Mouse (Mus musculus) CH12.LX (cell line): ENCODE data around the gene Clec4d. TPM values are rescaled to one million over a fixed set of nuclear protein-coding genes. Genes with fewer than 3 reads are reported as not detected.
"Not testable (repeated sequence)": the region's sequence is repeated elsewhere in the genome, so short reads cannot be mapped to it uniquely, and the experiment has no call there.

Experiments
- DNase-seq: peaks from one replicate; pipeline ENCODE4 v3.0.0-alpha.2; 2013; ENCODE audit errors: extremely low read depth
- H3K27ac ChIP-seq: 2 replicates; pipeline ENCODE4 v1.5.1; 2012; ENCODE audit warnings: low read depth, mild to moderate bottlenecking, control low read depth, moderate library complexity; ENCODE audit not compliant: insufficient read depth
- H3K27me3 ChIP-seq: replicated peaks from 2 replicates; pipeline ENCODE3; 2012; ENCODE audit warnings: inconsistent platforms
- H3K36me3 ChIP-seq, 2 experiments: replicated peaks in 1 of 2; 2 replicates each; pipeline versions ENCODE3 to v1.6.1; 2012; ENCODE audit warnings: inconsistent platforms in 1 of 2, low read length in 1 of 2, mild to moderate bottlenecking in 1 of 2, mixed read lengths in 1 of 2, moderate library complexity in 1 of 2; ENCODE audit not compliant: control insufficient read depth in 1 of 2, insufficient read depth in 1 of 2
- H3K4me1 ChIP-seq, 2 experiments: 2 replicates each; pipeline ENCODE4 v1.6.1; 2012; ENCODE audit warnings: inconsistent platforms in 1 of 2, moderate library complexity in 1 of 2; ENCODE audit not compliant: insufficient read depth in 2 of 2, control insufficient read depth in 1 of 2
- H3K4me2 ChIP-seq: 2 replicates; pipeline ENCODE4 v1.6.1; 2012; ENCODE audit warnings: low read depth, mild to moderate bottlenecking, control low read depth; ENCODE audit not compliant: poor library complexity, insufficient read depth, severe bottlenecking
- H3K4me3 ChIP-seq, 3 experiments: fragments of 150-350 bp in 1 of 3; sonication (generic) in 1 of 3; replicated peaks in 1 of 3; 2 replicates each; pipeline versions ENCODE3 to v1.5.1; 2011 to 2012; ENCODE audit warnings: low read depth in 2 of 3, low read length in 2 of 3, mild to moderate bottlenecking in 2 of 3, moderate library complexity in 2 of 3, control low read depth in 1 of 3, improper control_type of control experiment in 1 of 3, inconsistent platforms in 1 of 3, mixed read lengths in 1 of 3; ENCODE audit not compliant: poor library complexity in 1 of 3
- H3K79me2 ChIP-seq: replicated peaks from 2 replicates; pipeline ENCODE4 v1.6.1; 2012; ENCODE audit warnings: mild to moderate bottlenecking, moderate library complexity; ENCODE audit not compliant: control insufficient read depth, poor library complexity, insufficient read depth, severe bottlenecking; ENCODE audit errors: extremely low read depth
- H3K9ac ChIP-seq: 2 replicates; pipeline ENCODE4 v1.6.1; 2012; ENCODE audit warnings: low read depth, mild to moderate bottlenecking, control low read depth, moderate library complexity; ENCODE audit not compliant: insufficient read depth
- H3K9me3 ChIP-seq: replicated peaks from 2 replicates; pipeline ENCODE3; 2012; ENCODE audit warnings: low read length, inconsistent platforms, mixed read lengths
- CHD1 ChIP-seq: IDR thresholded peaks from 2 replicates; pipeline ENCODE4 v1.6.1; 2012; ENCODE audit warnings: low read depth, low read length, improper control_type of control experiment, inconsistent platforms
- CHD2 ChIP-seq: IDR thresholded peaks from 2 replicates; pipeline ENCODE4 v1.6.1; 2011; ENCODE audit warnings: low read length, improper control_type of control experiment
- CTCF ChIP-seq, 2 experiments: IDR thresholded peaks in 1 of 2; conservative IDR thresholded peaks in 1 of 2; 2 replicates each; pipeline ENCODE4 v1.5.1; 2011 to 2012; ENCODE audit warnings: low read depth in 2 of 2, low read length in 2 of 2, improper control_type of control experiment in 1 of 2, inconsistent platforms in 1 of 2, mild to moderate bottlenecking in 1 of 2, moderate library complexity in 1 of 2
- E2F4 ChIP-seq: IDR thresholded peaks from 2 replicates; pipeline ENCODE4 v1.6.1; 2011; ENCODE audit warnings: low read depth, low read length, improper control_type of control experiment; ENCODE audit not compliant: insufficient replicate concordance
- HCFC1 ChIP-seq: IDR thresholded peaks from 2 replicates; pipeline ENCODE4 v1.6.1; 2012; ENCODE audit warnings: low read depth, mild to moderate bottlenecking, inconsistent platforms, low read length, improper control_type of control experiment
- KAT2A ChIP-seq: IDR thresholded peaks from 2 replicates; pipeline ENCODE4 v1.6.1; 2012; ENCODE audit warnings: low read length, improper control_type of control experiment, inconsistent platforms; ENCODE audit not compliant: insufficient replicate concordance
- MAZ ChIP-seq: IDR thresholded peaks from 2 replicates; pipeline ENCODE4 v1.6.1; 2012; ENCODE audit warnings: low read depth, mild to moderate bottlenecking, inconsistent platforms, low read length, improper control_type of control experiment, moderate library complexity
- NELFE ChIP-seq: IDR thresholded peaks from 2 replicates; pipeline ENCODE4 v1.6.1; 2011; ENCODE audit warnings: low read depth, low read length, improper control_type of control experiment
- NRF1 ChIP-seq: IDR thresholded peaks from 2 replicates; pipeline ENCODE4 v1.6.1; 2014; ENCODE audit warnings: low read depth, mild to moderate bottlenecking, inconsistent platforms, low read length, improper control_type of control experiment, moderate library complexity
- POLR2A ChIP-seq: IDR thresholded peaks from 2 replicates; pipeline ENCODE4 v1.6.1; 2011; ENCODE audit warnings: low read depth, mild to moderate bottlenecking, improper control_type of control experiment, low read length
- RAD21 ChIP-seq: IDR thresholded peaks from 2 replicates; pipeline ENCODE4 v1.6.1; 2011; ENCODE audit warnings: low read depth, mild to moderate bottlenecking, low read length, improper control_type of control experiment, moderate library complexity
- RCOR1 ChIP-seq: conservative IDR thresholded peaks from 2 replicates; pipeline ENCODE4 v1.6.1; 2012; ENCODE audit warnings: low read depth, mild to moderate bottlenecking, inconsistent platforms, low read length, improper control_type of control experiment
- SMC3 ChIP-seq: IDR thresholded peaks from 2 replicates; pipeline ENCODE4 v1.6.1; 2011; ENCODE audit warnings: low read depth, low read length, improper control_type of control experiment
- UBTF ChIP-seq: IDR thresholded peaks from 2 replicates; pipeline ENCODE4 v1.6.1; 2012; ENCODE audit warnings: low read depth, mild to moderate bottlenecking, inconsistent platforms, low read length, improper control_type of control experiment, moderate library complexity
- USF2 ChIP-seq: conservative IDR thresholded peaks from 2 replicates; pipeline ENCODE4 v1.6.1; 2011; ENCODE audit warnings: low read depth, low read length, improper control_type of control experiment
- ZC3H11A ChIP-seq: IDR thresholded peaks from 2 replicates; pipeline ENCODE4 v1.6.1; 2012; ENCODE audit warnings: low read depth, mild to moderate bottlenecking, inconsistent platforms, low read length, improper control_type of control experiment
- ZKSCAN1 ChIP-seq: IDR thresholded peaks from 2 replicates; pipeline ENCODE4 v1.6.1; 2012; ENCODE audit warnings: low read depth, inconsistent platforms, low read length, improper control_type of control experiment, borderline replicate concordance
- dilution Hi-C: fragments of 300-500 bp; cut with MboI; formaldehyde crosslinking; loops from 2 replicates; pipeline ENCODE4 v1.14.3; 2020; ENCODE audit warnings: low sequenced_read_pairs; ENCODE audit not compliant: extremely low pct_unique_long_range_greater_than_20kb, extremely low pct_ligation_motif_present
- in situ Hi-C: fragments of 300-500 bp; cut with MboI; formaldehyde crosslinking; loops from 3 replicates; pipeline ENCODE4 v1.14.3; 2019; ENCODE audit warnings: low sequenced_read_pairs, low pct_ligation_motif_present, low pct_unique_long_range_greater_than_20kb, mixed read lengths
- polyA plus RNA-seq: library from polyadenylated mRNA; unstranded; fragments of >175 nt; gene quantifications from 2 replicates; pipeline ENCODE4 v1.2.1, GENCODE M21; 2012; ENCODE audit warnings: low read depth; ENCODE audit not compliant: insufficient read length
- total RNA-seq, 2 experiments: library from RNA; depleted of rRNA; stranded (reverse); fragments of 300-350 nt in 1 of 2; fragments of >200 nt in 1 of 2; gene quantifications; 2 replicates each; pipeline ENCODE4 v1.2.3; 2012 to 2014

Gene Clec4d
- total and polyA plus RNA-seq, 3 experiments: not detected

GRCm38 (mm10) chr6:123248862-123249261 is 13.0 kb upstream of the Clec4d start:
- H3K79me2 ChIP-seq, H3K36me3 ChIP-seq, H3K9ac ChIP-seq, H3K9me3 ChIP-seq, H3K27me3 ChIP-seq, H3K4me3 ChIP-seq, dilution Hi-C loops, H3K27ac ChIP-seq, H3K4me1 ChIP-seq, in situ Hi-C loops, DNase-seq, H3K4me2 ChIP-seq: not testable (repeated sequence)
- TF ChIP-seq RAD21 (peak; percentile 50), SMC3 (peak; percentile 34; the same call in 1 of the 2 replicates), CTCF (conservative IDR thresholded peaks at IDR 0.05 in 1 of 2, IDR thresholded peaks at IDR 0.05 in 1 of 2; ENCODE audit: low read depth in 2 of 2, low read length in 2 of 2) (peak in 1 of 2 experiments; percentile 52; a peak in 2 of 4 replicates)

- H3K9me3 ChIP-seq: no peaks in the 10 kb centered on the region
- no peak for DNase-seq
- dilution Hi-C loops (no loop called here), in situ Hi-C loops (loop anchor here (10.0 kb wide), 1 partner anchor 358 kb away; no protein-coding TSS in a partner anchor)
- H3K4me1 ChIP-seq: no peaks in the 10 kb centered on the region
- H3K27me3 ChIP-seq: no peaks in the 10 kb centered on the region
- no peaks in the 10 kb centered on the region for H3K36me3 ChIP-seq
- H3K4me2 ChIP-seq: no peak overlapping the region
- H3K4me3 ChIP-seq: no peak overlapping the region
- no peak overlapping the region for H3K27ac ChIP-seq
- TF ChIP-seq RAD21: no peak
- no peak for TF ChIP-seq MAZ
- TF ChIP-seq HCFC1: no peak
- TF ChIP-seq RCOR1: no peak
- no peak for TF ChIP-seq SMC3
- TF ChIP-seq ZKSCAN1: no peak
- no peak for TF ChIP-seq NRF1
- TF ChIP-seq CHD1: no peak
- TF ChIP-seq NELFE: no peak
- no peak for TF ChIP-seq ZC3H11A
- TF ChIP-seq USF2: no peak
- no peak for TF ChIP-seq POLR2A
- TF ChIP-seq UBTF: no peak
- H3K79me2 ChIP-seq: no peaks in the 10 kb centered on the region
- H3K9ac ChIP-seq: no peak overlapping the region
These were observed 9.2 kb upstream of the Clec4d start for GRCm38 (mm10) chr6:123252735-123253134.

GRCm38 (mm10) chr6:123258946-123259345 is 3.0 kb upstream of the Clec4d start:
- Histone ChIP-seq H3K27ac (no peak overlapping the region), H3K9me3 (no peaks in the 10 kb centered on the region), H3K4me3 (no peak overlapping the region), H3K79me2 (no peaks in the 10 kb centered on the region), H3K9ac (no peak overlapping the region), H3K27me3 (no peaks in the 10 kb centered on the region), H3K4me1 (peaks cover 0 to 2% of the 10 kb centered on the region in 2 experiments; a peak in 1 of 4 replicates), H3K4me2 (no peak overlapping the region), H3K36me3 (no peaks in the 10 kb centered on the region)
- TF ChIP-seq KAT2A (no peak), CHD2 (no peak), E2F4 (no peak), CTCF (conservative IDR thresholded peaks at IDR 0.05 in 1 of 2, IDR thresholded peaks at IDR 0.05 in 1 of 2; ENCODE audit: low read depth in 2 of 2, low read length in 2 of 2) (peak in 1 of 2 experiments; percentile 40; a peak in 2 of 4 replicates), SMC3 (peak; percentile 16; the same call in 1 of the 2 replicates)
- in situ Hi-C loops (loop anchor here (10.0 kb wide), 1 partner anchor 364 kb away; no protein-coding TSS in a partner anchor), dilution Hi-C loops (no loop called here)
- no peak for DNase-seq
